Mouse (Mus musculus) olfactory bulb, adult 2 months (tissue): ENCODE measurements around the gene Cdca7.

Source experiments
- CTCF ChIP-seq: fragments of 200-500 bp; IDR thresholded peaks from 2 replicates; pipeline ENCODE4 v1.5.1; 2012; ENCODE audit warnings: low read depth, mild to moderate bottlenecking, low read length, moderate library complexity; ENCODE audit not compliant: insufficient read depth
- POLR2A ChIP-seq: fragments of 200-500 bp; IDR thresholded peaks from 2 replicates; pipeline ENCODE4 v1.6.1; 2012; ENCODE audit warnings: mild to moderate bottlenecking, low read depth, low read length, moderate library complexity; ENCODE audit not compliant: insufficient read depth

DNA sequence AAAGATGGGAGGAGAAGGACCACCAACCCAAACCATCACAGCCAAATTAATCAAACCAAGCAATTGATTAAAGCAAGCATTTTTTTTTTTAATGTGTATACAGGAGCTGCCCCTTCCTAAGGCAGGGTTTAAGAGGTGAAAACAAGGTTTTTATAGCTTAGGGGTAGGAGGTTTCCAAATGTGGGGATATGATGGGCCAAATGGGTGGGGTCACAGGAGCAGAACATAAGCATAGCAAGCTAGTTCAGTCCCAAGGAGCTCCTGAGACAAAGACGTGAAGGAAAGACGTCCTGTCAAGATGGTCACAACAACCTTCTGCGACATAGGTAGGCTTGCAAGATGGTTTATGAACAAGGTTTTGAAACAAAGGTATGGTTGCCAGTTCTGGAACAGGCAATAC is 49.6 kb downstream of the Cdca7 start:
- no peak for TF ChIP-seq POLR2A
- no peak for TF ChIP-seq CTCF
